Mouse (Mus musculus): Measurements from ENCODE around the gene Rnf144a. TPM values are rescaled to one million over a fixed set of nuclear protein-coding genes. Genes with fewer than 3 reads are reported as not detected.

The Rnf144a gene
- polyA plus RNA-seq, 1 experiment, result 5.6 TPM

GRCm38 (mm10) chr12:26404781-26405702 is 10.0 kb downstream of the Rnf144a start:
- H3K4me3 ChIP-seq (ENCODE audit: low read depth, low read length), result no peak overlapping the region
- no peak overlapping the region for H3K9ac ChIP-seq (ENCODE audit: low read depth, poor library complexity, severe bottlenecking)
- TF ChIP-seq POLR2A (IDR thresholded peaks at IDR 0.05; ENCODE audit: insufficient read depth, low read length) (no peak), CTCF (IDR thresholded peaks at IDR 0.05; ENCODE audit: low read depth, low read length) (no peak), EP300 (IDR thresholded peaks at IDR 0.05; ENCODE audit: insufficient read depth, low read depth, low read length) (no peak)
- no peaks in the 10 kb centered on the region for H3K4me1 ChIP-seq (ENCODE audit: control insufficient read depth, insufficient read depth, low read length)
- no peak overlapping the region for H3K27ac ChIP-seq (ENCODE audit: insufficient read depth, low read length)
- no peaks in the 10 kb centered on the region for H3K36me3 ChIP-seq (ENCODE audit: control insufficient read depth, insufficient read depth, low read length, poor library complexity, severe bottlenecking)
- H3K27me3 ChIP-seq (ENCODE audit: control insufficient read depth, insufficient read depth, low read length, poor library complexity, severe bottlenecking), result no peaks in the 10 kb centered on the region
- no peaks in the 10 kb centered on the region for H3K9me3 ChIP-seq (replicated peaks; ENCODE audit: control insufficient read depth, insufficient read depth, low read length, poor library complexity, severe bottlenecking)

DNA sequence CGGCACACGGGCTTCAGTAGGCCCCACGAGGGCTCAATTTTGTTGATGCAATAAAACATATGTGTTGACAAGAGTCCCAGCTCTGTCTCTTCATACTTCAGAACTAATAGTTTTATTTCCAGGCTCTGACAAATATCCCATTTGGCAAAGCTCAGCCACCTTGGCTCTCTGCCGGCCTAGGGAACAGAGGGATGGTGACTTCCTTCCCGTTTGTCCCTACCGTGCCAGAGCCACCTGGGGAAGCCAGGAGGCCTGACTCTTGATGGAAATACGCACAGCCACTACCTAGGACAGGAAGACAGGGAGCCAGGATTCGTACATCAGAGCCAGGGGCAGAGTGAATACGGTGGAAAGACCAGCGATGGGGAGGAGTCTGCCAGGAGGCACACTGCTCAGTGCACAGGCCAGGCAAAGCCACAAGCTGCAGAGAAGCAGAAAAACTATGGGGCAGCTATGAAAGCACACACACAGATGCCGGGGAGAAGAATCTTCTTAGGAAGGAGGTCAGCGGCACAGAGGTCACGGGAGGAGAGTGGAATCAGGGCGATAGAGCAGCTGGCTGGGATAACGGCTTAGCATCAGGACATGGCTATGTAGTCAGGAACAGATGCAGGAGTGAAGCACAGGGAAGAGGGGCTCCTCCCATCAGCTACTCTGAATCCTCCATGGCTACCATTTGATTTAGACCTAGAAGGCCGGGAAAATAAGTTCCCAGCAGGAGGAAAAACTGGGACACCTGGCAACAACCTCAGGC is 11.5 kb downstream of the Rnf144a start:
- Histone ChIP-seq H3K9me3 (replicated peaks; ENCODE audit: control insufficient read depth, insufficient read depth, low read length, poor library complexity, severe bottlenecking) (no peaks in the 10 kb centered on the region), H3K4me3 (ENCODE audit: low read depth, low read length) (no peak overlapping the region), H3K36me3 (ENCODE audit: control insufficient read depth, insufficient read depth, low read length, poor library complexity, severe bottlenecking) (no peaks in the 10 kb centered on the region), H3K27me3 (ENCODE audit: control insufficient read depth, insufficient read depth, low read length, poor library complexity, severe bottlenecking) (no peaks in the 10 kb centered on the region), H3K4me1 (ENCODE audit: control insufficient read depth, insufficient read depth, low read length) (no peaks in the 10 kb centered on the region), H3K27ac (ENCODE audit: insufficient read depth, low read length) (no peak overlapping the region), H3K9ac (ENCODE audit: low read depth, poor library complexity, severe bottlenecking) (no peak overlapping the region)
- TF ChIP-seq EP300 (IDR thresholded peaks at IDR 0.05; ENCODE audit: insufficient read depth, low read depth, low read length) (no peak), CTCF (IDR thresholded peaks at IDR 0.05; ENCODE audit: low read depth, low read length) (no peak)

DNA sequence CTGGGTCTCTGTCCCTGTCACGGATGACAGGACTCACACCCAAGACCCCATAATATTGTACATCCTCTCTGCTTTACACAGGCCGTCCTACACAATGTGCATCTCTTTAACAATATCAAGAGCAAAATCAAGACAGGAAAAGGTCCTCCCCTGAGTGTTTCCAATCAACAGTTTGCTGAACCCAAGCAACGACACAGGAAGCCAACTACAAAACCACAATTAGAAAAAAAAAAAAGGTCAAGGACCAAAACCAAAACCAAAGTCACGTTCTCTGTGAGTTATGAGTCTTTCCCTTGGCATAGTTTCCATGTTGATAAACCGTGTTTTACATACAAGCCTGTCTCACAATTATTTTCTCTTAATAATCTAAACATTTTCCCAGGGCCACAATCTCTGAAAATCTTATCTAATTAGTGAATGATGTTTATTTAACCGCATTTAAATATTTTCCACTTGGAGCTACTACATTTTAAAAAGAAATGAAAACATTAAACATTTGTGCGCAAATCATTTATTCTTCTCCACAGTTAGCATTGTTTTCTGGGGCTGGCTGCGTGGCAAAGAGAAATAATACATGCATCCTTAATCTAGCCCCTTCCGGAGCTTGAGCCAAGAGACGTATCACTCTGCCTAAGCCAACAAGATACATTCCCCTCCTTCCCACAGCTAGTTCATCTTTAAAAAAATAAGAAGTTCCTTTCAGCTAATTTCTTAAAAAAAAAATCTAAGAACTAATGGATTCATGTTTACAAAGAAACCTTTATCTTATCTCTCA is 13.2 kb downstream of the Rnf144a start:
- no peak overlapping the region for H3K9ac ChIP-seq (ENCODE audit: low read depth, poor library complexity, severe bottlenecking)
- no peak overlapping the region for H3K4me3 ChIP-seq (ENCODE audit: low read depth, low read length)
- no peak overlapping the region for H3K27ac ChIP-seq (ENCODE audit: insufficient read depth, low read length)
- H3K4me1 ChIP-seq (ENCODE audit: control insufficient read depth, insufficient read depth, low read length), result no peaks in the 10 kb centered on the region
- no peaks in the 10 kb centered on the region for H3K9me3 ChIP-seq (replicated peaks; ENCODE audit: control insufficient read depth, insufficient read depth, low read length, poor library complexity, severe bottlenecking)
- H3K27me3 ChIP-seq (ENCODE audit: control insufficient read depth, insufficient read depth, low read length, poor library complexity, severe bottlenecking), result no peaks in the 10 kb centered on the region
- no peak for TF ChIP-seq POLR2A (IDR thresholded peaks at IDR 0.05; ENCODE audit: insufficient read depth, low read length)
- TF ChIP-seq CTCF (IDR thresholded peaks at IDR 0.05; ENCODE audit: low read depth, low read length), result no peak
- TF ChIP-seq EP300 (IDR thresholded peaks at IDR 0.05; ENCODE audit: insufficient read depth, low read depth, low read length), result no peak
- no peaks in the 10 kb centered on the region for H3K36me3 ChIP-seq (ENCODE audit: control insufficient read depth, insufficient read depth, low read length, poor library complexity, severe bottlenecking)

- no peaks in the 10 kb centered on the region for H3K9me3 ChIP-seq (replicated peaks; ENCODE audit: control insufficient read depth, insufficient read depth, low read length, poor library complexity, severe bottlenecking)
- no peaks in the 10 kb centered on the region for H3K36me3 ChIP-seq (ENCODE audit: control insufficient read depth, insufficient read depth, low read length, poor library complexity, severe bottlenecking)
- no peaks in the 10 kb centered on the region for H3K4me1 ChIP-seq (ENCODE audit: control insufficient read depth, insufficient read depth, low read length)
- TF ChIP-seq CTCF (IDR thresholded peaks at IDR 0.05; ENCODE audit: low read depth, low read length) (no peak), EP300 (IDR thresholded peaks at IDR 0.05; ENCODE audit: insufficient read depth, low read depth, low read length) (no peak), POLR2A (IDR thresholded peaks at IDR 0.05; ENCODE audit: insufficient read depth, low read length) (no peak)
- H3K4me3 ChIP-seq (ENCODE audit: low read depth, low read length), result no peak overlapping the region
- no peak overlapping the region for H3K27ac ChIP-seq (ENCODE audit: insufficient read depth, low read length)
- no peaks in the 10 kb centered on the region for H3K27me3 ChIP-seq (ENCODE audit: control insufficient read depth, insufficient read depth, low read length, poor library complexity, severe bottlenecking)
- no peak overlapping the region for H3K9ac ChIP-seq (ENCODE audit: low read depth, poor library complexity, severe bottlenecking)
These were observed 13.8 kb downstream of the Rnf144a start for GRCm38 (mm10) chr12:26401254-26401653.

DNA sequence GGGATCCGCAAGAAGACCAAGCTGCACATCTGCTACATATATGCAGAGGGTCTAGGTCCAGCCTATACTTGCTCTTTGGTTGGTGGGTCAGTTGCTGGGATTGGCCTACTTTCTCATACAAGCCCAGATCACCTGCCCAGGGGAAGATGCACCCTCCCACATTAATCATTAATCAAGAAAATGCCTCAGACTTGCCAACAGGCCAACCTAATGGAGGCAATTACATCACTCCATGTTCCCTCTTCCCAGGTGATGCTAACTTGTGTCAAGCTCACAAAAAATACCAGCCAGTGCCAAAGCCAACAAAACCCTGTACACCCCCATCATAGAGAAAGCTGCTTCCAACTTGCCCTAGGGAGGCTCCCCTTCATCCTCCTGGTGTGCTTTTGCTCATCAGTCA is 14.3 kb downstream of the Rnf144a start:
- Histone ChIP-seq H3K36me3 (ENCODE audit: control insufficient read depth, insufficient read depth, low read length, poor library complexity, severe bottlenecking) (no peaks in the 10 kb centered on the region), H3K4me1 (ENCODE audit: control insufficient read depth, insufficient read depth, low read length) (no peaks in the 10 kb centered on the region), H3K27me3 (ENCODE audit: control insufficient read depth, insufficient read depth, low read length, poor library complexity, severe bottlenecking) (no peaks in the 10 kb centered on the region), H3K27ac (ENCODE audit: insufficient read depth, low read length) (no peak overlapping the region), H3K9ac (ENCODE audit: low read depth, poor library complexity, severe bottlenecking) (no peak overlapping the region), H3K9me3 (replicated peaks; ENCODE audit: control insufficient read depth, insufficient read depth, low read length, poor library complexity, severe bottlenecking) (no peaks in the 10 kb centered on the region), H3K4me3 (ENCODE audit: low read depth, low read length) (no peak overlapping the region)
- no peak for TF ChIP-seq CTCF (IDR thresholded peaks at IDR 0.05; ENCODE audit: low read depth, low read length)
- no peak for TF ChIP-seq EP300 (IDR thresholded peaks at IDR 0.05; ENCODE audit: insufficient read depth, low read depth, low read length)
- TF ChIP-seq POLR2A (IDR thresholded peaks at IDR 0.05; ENCODE audit: insufficient read depth, low read length), result no peak
